Mouse (Mus musculus): ENCODE results near the gene Bola2. TPM values are rescaled to one million over a fixed set of nuclear protein-coding genes. Genes with fewer than 3 reads are reported as not detected.
"Not testable (repeated sequence)": the region's sequence is repeated elsewhere in the genome, so short reads cannot be mapped to it uniquely, and the experiment has no call there.

The Bola2 gene
- total RNA-seq, 2 experiments from 2014 or later: 92.0 to 102 TPM

DNA sequence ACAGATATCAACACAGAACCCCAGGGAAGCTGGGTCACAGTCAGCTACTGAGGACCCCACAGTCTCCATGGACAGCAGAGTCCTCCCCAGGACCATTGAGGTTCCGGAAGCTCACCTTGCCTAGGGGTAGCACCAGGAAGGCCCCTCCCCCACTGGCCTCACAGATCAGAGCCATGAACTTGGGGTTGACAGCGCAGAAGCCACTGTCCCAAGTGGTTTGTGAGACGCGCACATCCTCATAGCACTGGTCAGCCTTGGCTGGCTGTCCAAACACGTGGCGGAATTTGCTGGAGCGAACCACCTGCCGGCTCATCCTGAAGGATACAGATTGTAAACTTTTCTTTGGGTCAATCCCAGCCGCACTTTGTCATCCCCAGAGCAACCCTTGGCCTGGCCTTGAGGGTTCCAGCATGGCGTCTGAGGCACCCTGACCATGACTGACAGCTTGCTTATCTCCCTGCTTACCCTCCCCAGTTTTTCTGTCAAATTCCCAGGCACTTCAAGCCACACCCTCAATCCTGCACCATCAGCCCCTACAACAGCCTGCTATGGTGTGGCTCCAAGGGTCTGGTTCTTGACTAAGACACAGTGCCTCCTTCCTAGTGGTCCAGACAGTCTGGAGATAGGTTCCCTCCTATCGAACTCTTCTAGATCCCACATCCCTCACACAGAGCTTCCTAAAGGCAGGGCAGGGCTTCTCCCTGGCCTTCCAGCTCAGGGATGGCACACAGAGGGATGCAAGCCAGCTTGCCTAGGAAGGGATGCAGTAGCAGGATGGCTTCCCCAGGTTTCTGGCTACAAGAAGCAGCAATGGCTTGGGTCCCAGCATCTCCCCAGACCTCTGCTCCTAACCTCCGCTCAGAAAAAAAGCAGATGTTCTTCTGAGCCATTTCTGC, 7.9 kb downstream of the Bola2 start:
- intact Hi-C loops (cut with DNase I): loop anchor here (5.0 kb wide), 1 partner anchor 74 kb away; the partner anchor contains the start of gene Ypel3

GRCm38 (mm10) chr7:126703757-126704077, 8.5 kb downstream of the Bola2 start:
- intact Hi-C loops (cut with DNase I): loop anchor here (1.0 to 5.0 kb wide), 4 partner anchors 36 to 95 kb away; partner anchors contain the start of gene Ypel3
- DNase-seq (ENCODE audit: low spot score in 2 of 2): peak in 1 of 2 experiments; percentile 62

More for the DNA sequence above, 7.9 kb downstream of the Bola2 start:
- peak in 1 of 2 experiments; percentile 33 for DNase-seq (ENCODE audit: low spot score in 2 of 2)

GRCm38 (mm10) chr7:126704121-126704980, 9.2 kb downstream of the Bola2 start:
- peak; percentile 92 to 97 for DNase-seq (ENCODE audit: low spot score in 2 of 2)
- intact Hi-C loops (cut with DNase I): loop anchor here (1.0 to 5.0 kb wide), 4 partner anchors 35 to 94 kb away; partner anchors contain the start of gene Ypel3

DNA sequence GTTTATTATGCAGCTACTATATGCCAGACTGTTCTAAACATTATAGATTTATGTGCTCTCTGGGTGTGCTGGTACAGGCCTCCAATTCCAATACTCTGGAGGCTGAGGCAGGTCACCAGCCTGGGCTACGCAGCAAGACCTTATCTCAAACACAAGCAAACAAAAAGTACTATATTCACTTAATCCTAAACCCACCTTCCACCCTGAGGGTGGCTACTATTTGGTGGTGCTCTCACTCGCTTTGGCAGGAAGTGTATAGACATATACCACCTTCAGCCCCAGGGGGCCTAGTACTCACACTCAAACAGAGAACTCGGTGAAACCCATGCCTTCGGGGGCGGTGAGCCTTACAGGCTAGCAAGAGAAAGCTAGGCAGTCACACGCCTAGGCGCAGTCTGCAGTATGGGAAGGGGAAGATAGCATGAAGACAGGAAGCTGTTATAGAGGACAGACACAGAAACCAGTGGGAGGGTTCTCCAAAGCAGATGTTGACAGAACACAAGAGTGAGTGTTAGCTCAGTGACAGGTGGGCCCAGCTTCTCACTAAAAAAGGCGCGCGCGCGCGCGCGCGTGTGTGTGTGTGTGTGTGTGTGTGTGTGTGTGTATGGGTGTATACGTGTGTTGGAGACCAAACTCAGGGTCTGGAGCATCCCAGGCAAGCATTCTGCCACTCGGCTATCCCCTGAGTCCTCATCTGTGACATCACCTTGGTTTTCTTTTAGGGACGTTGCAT, 12.4 kb downstream of the Bola2 start, which contains the start of gene Coro1a:
Gene Coro1a (minus strand): TSS at position 346 of the 733 bp plus-strand sequence.
- DNase-seq (ENCODE audit: low spot score in 2 of 2): peak in 1 of 2 experiments; percentile 46
- intact Hi-C loops (cut with DNase I): no loop called here

DNA sequence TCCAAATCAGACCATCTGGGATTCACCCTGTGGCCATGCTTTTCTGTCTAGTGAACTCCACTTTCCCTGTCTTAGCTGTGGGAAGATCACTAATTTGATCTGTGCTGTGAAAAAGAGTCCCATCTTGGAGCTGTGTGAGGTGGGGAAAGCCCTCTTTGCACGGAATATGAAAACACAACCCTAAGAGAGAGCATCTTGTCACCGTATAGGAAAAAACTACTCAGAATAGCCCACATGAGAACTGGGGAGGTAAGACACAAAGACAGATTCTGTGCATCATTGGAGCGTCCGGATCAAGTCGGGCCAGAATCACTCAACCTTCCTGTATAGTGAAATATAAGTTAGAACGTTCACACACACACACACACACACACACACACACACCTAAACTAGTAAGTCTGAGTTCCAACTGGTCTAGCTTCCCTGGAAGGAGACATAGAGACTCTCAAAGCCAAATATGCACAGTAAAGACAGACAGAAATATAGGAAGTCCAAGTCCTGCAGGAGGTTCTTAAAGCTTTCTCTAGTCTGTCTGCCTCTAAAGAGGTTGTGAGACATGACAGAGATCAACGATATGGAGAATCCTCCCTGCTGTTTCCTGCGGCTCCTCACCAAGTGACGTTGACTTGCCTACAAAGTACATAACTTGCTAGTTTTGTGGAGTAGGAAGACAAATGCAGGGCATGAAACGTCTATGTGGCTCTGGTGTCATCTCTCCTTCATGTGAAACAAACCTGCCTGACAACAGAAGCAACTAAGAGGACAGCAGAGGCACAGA, 13.2 kb downstream of the Bola2 start:
- no peak for DNase-seq (ENCODE audit: low spot score in 2 of 2)
- intact Hi-C loops (cut with DNase I): no loop called here

GRCm38 (mm10) chr7:126710266-126710665, 15.1 kb downstream of the Bola2 start:
- no peak for DNase-seq (ENCODE audit: low spot score in 2 of 2)
- intact Hi-C loops (cut with DNase I): no loop called here

GRCm38 (mm10) chr7:126711910-126712309, 16.7 kb downstream of the Bola2 start:
- no peak for DNase-seq (ENCODE audit: low spot score in 2 of 2)
- intact Hi-C loops (cut with DNase I): no loop called here

DNA sequence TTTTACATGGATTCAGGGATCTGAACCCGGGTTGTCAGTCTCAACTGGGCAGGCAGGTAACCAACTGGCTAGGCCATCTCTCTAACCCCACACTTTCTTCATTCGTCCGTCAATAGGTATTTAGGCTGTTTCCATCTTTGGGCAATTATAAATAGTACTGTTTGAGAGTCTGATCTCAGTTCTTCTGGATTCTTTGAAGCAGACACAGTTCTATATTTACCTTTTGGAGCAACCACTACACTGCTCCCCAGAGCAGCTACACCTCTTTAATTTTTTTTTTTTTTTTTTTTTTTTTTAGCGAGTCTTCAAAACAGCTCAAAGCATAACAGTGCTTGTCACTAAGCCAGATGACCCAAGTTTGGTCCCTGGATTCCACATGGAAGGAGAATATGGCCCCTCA, 20.5 kb downstream of the Bola2 start:
- DNase-seq (ENCODE audit: low spot score in 2 of 2): no peak
- intact Hi-C loops (cut with DNase I): no loop called here

- intact Hi-C loops (cut with DNase I): no loop called here
- DNase-seq (ENCODE audit: low spot score in 2 of 2): no peak
Observed at GRCm38 (mm10) chr7:126717566-126717965, 22.4 kb downstream of the Bola2 start.

DNA sequence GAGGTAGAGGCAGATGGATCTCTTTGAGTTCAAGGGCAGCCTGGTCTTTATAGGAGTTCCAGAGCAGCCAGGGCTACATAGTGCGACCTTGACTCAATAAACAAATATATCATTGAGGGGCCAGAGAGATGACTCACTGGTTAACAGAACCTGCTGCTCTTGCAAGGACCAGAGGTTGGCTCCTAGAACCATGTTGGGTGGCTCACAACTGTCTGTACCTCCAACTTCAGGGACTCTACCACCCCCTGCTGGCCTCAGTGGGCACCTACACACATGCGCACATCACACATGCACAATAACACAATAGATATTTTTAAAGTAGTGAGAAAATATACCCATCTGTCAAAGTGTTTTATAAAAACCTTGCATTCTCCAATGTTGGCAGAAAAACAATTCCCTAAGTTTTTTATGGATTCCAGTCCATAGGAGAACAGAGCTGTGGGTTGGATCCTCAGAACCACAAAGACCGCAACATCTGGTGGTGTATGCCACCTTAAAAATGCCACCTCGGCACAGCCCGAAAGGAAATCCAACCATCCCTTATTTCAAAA, 23.7 kb downstream of the Bola2 start:
- intact Hi-C loops (cut with DNase I): no loop called here
- peak in 1 of 2 experiments; percentile 76 for DNase-seq (ENCODE audit: low spot score in 2 of 2)

- intact Hi-C loops (cut with DNase I): loop anchor here (2.0 kb wide), 1 partner anchor 17 kb away; no protein-coding TSS in a partner anchor
- no peak for DNase-seq (ENCODE audit: low spot score in 2 of 2)
Observed at GRCm38 (mm10) chr7:126721635-126722034, 26.4 kb downstream of the Bola2 start.

GRCm38 (mm10) chr7:126725077-126725476, 29.9 kb downstream of the Bola2 start:
- intact Hi-C loops (cut with DNase I): no loop called here
- no peak for DNase-seq (ENCODE audit: low spot score in 2 of 2)

DNA sequence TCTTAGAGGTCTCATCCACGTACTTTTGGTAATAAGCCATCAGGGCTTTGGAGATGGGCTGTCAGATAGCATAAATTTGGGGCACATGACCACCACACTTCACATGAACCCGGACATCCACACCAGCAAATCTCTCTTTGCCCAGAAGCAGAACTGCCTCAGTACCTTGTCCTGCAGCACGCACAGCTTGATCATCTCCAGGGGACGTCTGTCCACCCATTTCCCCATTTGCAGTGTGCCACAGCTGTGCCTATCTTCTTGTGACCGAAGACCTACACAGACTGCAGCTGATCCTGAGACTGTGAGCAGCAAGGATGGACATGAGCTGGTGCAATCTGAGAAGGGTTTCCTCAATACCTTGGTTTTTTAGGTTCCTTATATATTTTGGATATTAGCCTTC, 30.5 kb downstream of the Bola2 start:
- no peak for DNase-seq (ENCODE audit: low spot score in 2 of 2)
- intact Hi-C loops (cut with DNase I): no loop called here

DNA sequence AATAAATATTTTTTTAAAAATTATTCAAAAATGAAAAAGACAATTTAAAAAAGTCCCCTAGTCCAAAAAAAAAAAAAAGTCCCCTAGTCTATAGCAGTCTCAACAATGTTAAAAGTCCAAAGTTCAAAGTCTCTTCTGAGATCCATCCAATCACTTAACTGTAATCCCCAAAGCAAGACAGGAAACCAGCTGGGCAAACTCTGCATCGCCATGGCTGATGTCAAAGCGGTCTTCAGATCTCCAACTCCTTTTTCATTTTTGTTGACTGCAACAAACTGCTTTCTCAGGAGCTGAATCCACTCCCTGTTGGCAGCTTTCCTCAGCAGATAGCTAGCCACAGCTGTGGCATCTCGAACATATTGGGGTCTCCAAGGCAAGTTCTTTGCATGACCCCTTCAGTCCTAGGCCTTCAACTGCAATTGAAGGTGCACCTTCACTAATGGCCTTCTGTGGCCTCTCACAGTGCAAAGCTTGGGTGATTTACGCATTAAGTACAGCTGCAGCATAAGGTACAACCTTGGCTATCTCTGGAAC, 35.1 kb downstream of the Bola2 start:
- intact Hi-C loops (cut with DNase I): not testable (repeated sequence)

GRCm38 (mm10) chr7:126736122-126736521, 40.9 kb downstream of the Bola2 start:
- intact Hi-C loops (cut with DNase I): no loop called here
- DNase-seq (ENCODE audit: low spot score in 2 of 2): no peak

More for the DNA sequence above, 35.1 kb downstream of the Bola2 start:
- not testable (repeated sequence) for DNase-seq (ENCODE audit: low spot score in 2 of 2)

DNA sequence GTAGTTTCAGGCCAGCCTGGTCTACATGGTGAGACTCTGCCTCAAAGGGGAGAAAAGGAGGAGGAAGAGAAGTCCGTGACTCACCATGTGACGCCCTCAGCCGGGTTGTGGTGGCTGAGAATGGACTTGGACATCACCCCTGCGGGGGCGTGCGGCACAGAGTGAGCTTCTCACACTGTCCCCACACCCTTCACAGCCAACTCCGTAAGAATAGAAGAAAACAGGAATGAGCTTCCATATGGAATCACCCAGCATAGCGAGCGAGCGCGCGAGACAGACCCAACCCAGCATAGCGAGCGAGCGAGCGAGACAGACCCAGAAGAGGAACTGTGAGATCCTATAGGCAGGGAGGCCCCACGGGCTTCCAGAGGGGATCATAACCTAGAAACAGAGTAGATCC, 44.4 kb downstream of the Bola2 start:
- intact Hi-C loops (cut with DNase I): loop anchor here (1.0 to 2.0 kb wide), 3 partner anchors 19 to 35 kb away; no protein-coding TSS in a partner anchor
- DNase-seq (ENCODE audit: low spot score in 2 of 2): peak; percentile 44 to 93

DNA sequence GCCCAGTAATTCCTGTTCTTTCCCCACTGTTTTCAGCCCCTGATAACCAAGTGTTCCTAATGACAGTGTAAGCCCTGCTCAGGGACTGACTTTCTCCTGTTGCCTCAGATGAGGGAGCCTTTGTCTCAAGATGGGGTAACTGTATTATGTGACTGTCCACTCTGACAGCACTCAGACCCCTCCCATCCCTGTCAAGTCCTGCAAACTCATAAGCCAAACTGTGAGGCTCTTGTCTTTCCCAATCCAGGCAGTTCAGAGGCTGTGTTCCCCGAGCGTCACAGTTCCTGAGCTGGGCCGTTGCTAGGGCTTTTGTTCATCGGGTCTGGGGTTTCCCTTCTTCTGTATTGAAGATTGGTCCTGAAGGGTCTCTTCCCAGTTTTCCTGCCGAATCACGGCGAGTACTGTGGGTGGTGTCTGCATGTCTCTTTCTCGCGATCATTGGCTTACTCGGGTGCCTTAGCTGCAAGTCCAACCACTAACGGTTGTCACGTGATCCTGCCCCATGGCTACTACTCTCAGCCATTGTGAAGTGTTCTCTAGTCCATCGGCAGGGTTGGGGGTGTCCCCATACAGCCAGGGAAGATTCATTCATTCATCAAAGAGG, 45.0 kb downstream of the Bola2 start:
- no peak for DNase-seq (ENCODE audit: low spot score in 2 of 2)
- intact Hi-C loops (cut with DNase I): no loop called here

DNA sequence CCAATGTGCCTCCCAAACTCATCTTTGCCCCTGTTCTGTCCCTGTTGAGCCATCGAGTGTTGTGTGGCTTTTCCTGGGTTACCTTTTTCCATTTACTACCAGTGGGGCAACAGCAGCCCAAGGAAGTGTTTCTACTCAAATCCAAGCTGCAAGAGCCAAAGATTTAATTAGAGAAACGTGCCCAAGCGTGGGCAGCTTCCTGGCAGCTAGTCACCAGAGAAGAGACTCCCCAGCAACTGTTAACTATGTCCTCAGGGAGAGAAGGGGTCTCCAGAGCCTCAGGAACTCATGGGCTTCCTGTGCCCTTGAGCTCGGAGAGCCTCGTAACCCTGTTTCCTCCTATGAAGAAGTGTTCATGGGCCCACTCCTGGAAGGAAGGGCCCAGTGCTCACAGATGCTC, 45.8 kb downstream of the Bola2 start:
- no peak for DNase-seq (ENCODE audit: low spot score in 2 of 2)
- intact Hi-C loops (cut with DNase I): no loop called here
